8 mouse cellular contexts compared by ENCODE assay signal in the genomic region with DNA sequence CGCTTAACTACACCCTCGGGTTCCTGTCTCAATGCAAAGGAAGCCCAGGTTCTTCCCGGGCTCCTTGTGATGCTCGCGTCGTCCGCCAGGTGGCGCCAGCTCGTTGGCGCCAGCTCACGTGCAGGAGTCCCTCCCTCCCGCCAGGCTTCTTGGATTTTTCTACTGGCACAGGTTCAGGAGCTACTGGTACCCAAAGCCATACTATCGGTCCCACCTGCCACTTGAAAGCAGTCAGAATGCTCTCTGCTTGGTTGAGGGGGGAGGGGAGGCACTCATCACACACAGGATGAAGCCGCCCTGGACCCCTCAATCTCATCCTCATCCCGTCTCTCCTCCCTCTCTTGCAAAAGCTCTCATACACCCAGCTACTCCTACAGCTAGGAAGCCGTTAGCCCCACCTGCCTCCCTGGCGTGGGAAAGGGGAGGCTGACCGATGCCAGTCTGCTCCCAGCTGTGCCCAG. TPM values are rescaled to one million over a fixed set of nuclear protein-coding genes. Genes with fewer than 3 reads are reported as not detected.
A peak's percentile ranks its signal among the peaks of the same experiment; 100 is the strongest.
DNase-seq lines count a peak whose midpoint lies in the region; ATAC-seq and TF ChIP-seq lines count a peak whose summit lies in the region.

No protein-coding gene starts in this region.

- no peak overlapping the region for H3K4me2 ChIP-seq in limb, embryonic 14.5 days (replicated peaks; ENCODE audit: low read depth, low read length, severe bottlenecking)

- H3K27ac ChIP-seq in heart, adult 2 months = no peak overlapping the region
- H3K27ac ChIP-seq in kidney, adult 2 months (ENCODE audit: insufficient read depth, low read depth, low read length) = no peak overlapping the region
- no peak overlapping the region for H3K27ac ChIP-seq in limb, embryonic 14.5 days (replicated peaks; ENCODE audit: low read depth, low read length)

- H3K36me3 ChIP-seq in heart, adult 2 months (ENCODE audit: control insufficient read depth, insufficient read depth, low read length) = no peaks in the 10 kb centered on the region
- no peaks in the 10 kb centered on the region for H3K36me3 ChIP-seq in kidney, adult 2 months (ENCODE audit: control insufficient read depth, insufficient read depth, low read length)
- no peaks in the 10 kb centered on the region for H3K36me3 ChIP-seq in limb, embryonic 14.5 days (ENCODE audit: control insufficient read depth, insufficient read depth, low read length)
- no peaks in the 10 kb centered on the region for H3K36me3 ChIP-seq in splenic B cell, adult 2 months (ENCODE audit: control insufficient read depth, insufficient read depth, low read length, poor library complexity, severe bottlenecking)

- H3K27me3 ChIP-seq in heart, adult 2 months (ENCODE audit: control insufficient read depth, insufficient read depth, low read length) = no peaks in the 10 kb centered on the region
- no peaks in the 10 kb centered on the region for H3K27me3 ChIP-seq in kidney, adult 2 months (replicated peaks; ENCODE audit: control insufficient read depth, insufficient read depth, low read length)
- no peaks in the 10 kb centered on the region for H3K27me3 ChIP-seq in limb, embryonic 14.5 days (ENCODE audit: control insufficient read depth, insufficient read depth, low read length)
- H3K27me3 ChIP-seq in splenic B cell, adult 2 months (ENCODE audit: control insufficient read depth, insufficient read depth, low read length, poor library complexity, severe bottlenecking) = no peaks in the 10 kb centered on the region

- no peak overlapping the region for H3K4me3 ChIP-seq in heart, adult 2 months
- H3K4me3 ChIP-seq in kidney, adult 2 months (ENCODE audit: insufficient read depth, low read depth, low read length) = no peak overlapping the region
- no peak overlapping the region for H3K4me3 ChIP-seq in limb, embryonic 14.5 days (replicated peaks; ENCODE audit: low read length)

- peak; percentile 70 to 82 for DNase-seq in heart, adult 2 months
- DNase-seq in heart, adult 11 months = no peak
- DNase-seq in embryo, embryonic 10 days (ENCODE audit: low spot score) = peak; percentile 82
- peak; percentile 57 to 64 for DNase-seq in gastrocnemius, postnatal 36 days
- DNase-seq in kidney, adult 2 months = peak; percentile 76
- DNase-seq in limb, embryonic 14.5 days (ENCODE audit: low spot score) = peak; percentile 65
- DNase-seq in splenic B cell, adult 2 months (ENCODE audit: low read depth, low spot score) = peak; percentile 81

- TF ChIP-seq EP300 in heart, adult 2 months (IDR thresholded peaks at IDR 0.05; ENCODE audit: insufficient read depth, low read depth, low read length) = peak; percentile 65; the same call in 1 of the 2 replicates

- peaks cover 5% of the 10 kb centered on the region for H3K4me1 ChIP-seq in heart, adult 2 months (ENCODE audit: control insufficient read depth, insufficient read depth, low read length)
- peaks cover 7% of the 10 kb centered on the region for H3K4me1 ChIP-seq in kidney, adult 2 months (ENCODE audit: control insufficient read depth, insufficient read depth, low read length)
- 0 out of 2 replicates have a peak, but pooled peaks cover 3% of the 10 kb centered on the region for H3K4me1 ChIP-seq in limb, embryonic 14.5 days (ENCODE audit: control insufficient read depth, insufficient read depth, low read length)

- H3K9ac ChIP-seq in heart, adult 2 months (ENCODE audit: low read depth, low read length) = no peak overlapping the region
- H3K9ac ChIP-seq in limb, embryonic 14.5 days (ENCODE audit: low read depth, low read length, severe bottlenecking) = no peak overlapping the region

- peak; percentile 86 for TF ChIP-seq CTCF in heart, adult 2 months (IDR thresholded peaks at IDR 0.05)
- peak; percentile 82 for TF ChIP-seq CTCF in kidney, adult 2 months (conservative IDR thresholded peaks at IDR 0.05; ENCODE audit: insufficient read depth, insufficient read length, low read depth, low read length)

- H3K79me2 ChIP-seq in heart, adult 2 months (replicated peaks; ENCODE audit: control insufficient read depth, insufficient read depth, low read length) = no peaks in the 10 kb centered on the region

- no peak; the same call in 1 of the 2 replicates for ATAC-seq in limb, embryonic 14.5 days (ENCODE audit: low FRiP score, low read depth)
- peak; percentile 48 for ATAC-seq in monocyte, adult 5-6 weeks (replicated peaks; ENCODE audit: insufficient number of reproducible peaks, low FRiP score, low TSS enrichment, poor library complexity, severe bottlenecking)

- 9% methylated on average over 18 of the region's 18 CpGs for WGBS in heart, adult 2 months
- WGBS in kidney, adult 2 months = 6% methylated on average over 18 of the region's 18 CpGs
- WGBS in limb, embryonic 14.5 days = 6% methylated on average over 18 of the region's 18 CpGs

- no peaks in the 10 kb centered on the region for H3K9me3 ChIP-seq in limb, embryonic 14.5 days (ENCODE audit: control insufficient read depth, low read length)

- intact Hi-C loops in heart, adult 2 months (cut with DNase I) = loop anchor here (2.0 kb wide), 1 partner anchor 25 kb away; no protein-coding TSS in a partner anchor
- intact Hi-C loops in gastrocnemius, postnatal 36 days (cut with DNase I) = loop anchor here (5.0 kb wide), 2 partner anchors 47 to 118 kb away; no protein-coding TSS in a partner anchor

- no peak for TF ChIP-seq POLR2A in heart, adult 2 months (IDR thresholded peaks at IDR 0.05; ENCODE audit: insufficient read depth, low read depth, low read length)
- TF ChIP-seq POLR2A in kidney, adult 2 months (IDR thresholded peaks at IDR 0.05; ENCODE audit: low read depth, low read length) = no peak
- TF ChIP-seq POLR2A in limb, embryonic 14.5 days (IDR thresholded peaks at IDR 0.05; ENCODE audit: borderline replicate concordance, extremely low read depth, insufficient read depth, insufficient read length) = no peak

RNA-seq across cellular contexts. Expression of a gene that starts 21.8 kb away (rescaled TPM):
- not detected for total RNA-seq in heart, adult 2 months (2021)
- polyA plus RNA-seq in heart, adult 2 months (2012; rRNA removed) = 0.02 TPM in 1 of 2 replicates, not detected in the other
- total RNA-seq in gastrocnemius, postnatal 36 days (2021) = not detected
- polyA plus RNA-seq in kidney, adult 2 months (2012; rRNA removed) = 0.04 TPM in 1 of 2 replicates, not detected in the other
- polyA plus RNA-seq in limb, embryonic 14.5 days (2012; rRNA removed) = 2.3 and 2.7 TPM in 2 replicates
- 4.5 and 5.0 TPM in 2 replicates for polyA plus RNA-seq in limb, embryonic 14.5 days (2014; fragmentation: Nextera tagmentation; extraction: Ambion mirVana)
- total RNA-seq in monocyte, adult 5-6 weeks (2017) = not detected in 3 replicates

RNA-seq across cellular contexts. Expression of a gene that starts 35.2 kb away (rescaled TPM):
- total RNA-seq in heart, adult 2 months (2021) = not detected
- 0.08 and 0.23 TPM in 2 replicates for polyA plus RNA-seq in heart, adult 2 months (2012; rRNA removed)
- total RNA-seq in gastrocnemius, postnatal 36 days (2021) = not detected
- polyA plus RNA-seq in kidney, adult 2 months (2012; rRNA removed) = 0.34 and 0.57 TPM in 2 replicates
- polyA plus RNA-seq in limb, embryonic 14.5 days (2012; rRNA removed) = 0.35 and 0.37 TPM in 2 replicates
- polyA plus RNA-seq in limb, embryonic 14.5 days (2014; fragmentation: Nextera tagmentation; extraction: Ambion mirVana) = 0.07 and 0.18 TPM in 2 replicates
- 0.38 to 0.78 TPM in 2 of 3 replicates, not detected in the other for total RNA-seq in monocyte, adult 5-6 weeks (2017)
